Mouse (Mus musculus): ENCODE results near the gene Phospho1. TPM values are rescaled to one million over a fixed set of nuclear protein-coding genes. Genes with fewer than 3 reads are reported as not detected.

The Phospho1 gene
- total RNA-seq, 2 experiments from 2014 or later, result 287 to 314 TPM

DNA sequence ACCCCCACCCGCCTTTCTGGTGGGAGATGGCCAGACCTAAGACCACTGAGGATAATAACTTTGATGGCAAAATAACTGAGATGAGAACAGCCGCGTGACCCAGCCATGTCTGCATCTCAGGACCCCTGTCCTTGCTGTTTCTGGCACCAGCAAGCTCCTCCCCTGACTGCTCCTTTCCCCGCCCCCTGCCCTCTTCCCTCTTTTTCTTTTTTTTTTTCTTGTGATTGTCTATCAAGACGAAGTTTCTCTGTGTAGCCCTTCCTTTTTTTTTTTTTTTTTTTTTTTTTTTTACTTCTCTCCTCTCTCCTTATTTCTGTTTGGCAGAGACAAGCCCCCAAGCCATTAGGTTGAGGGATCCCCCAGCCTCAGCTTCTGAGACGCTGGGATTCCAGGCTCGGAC is 13.5 kb upstream of the Phospho1 start:
- DNase-seq, result no peak

DNA sequence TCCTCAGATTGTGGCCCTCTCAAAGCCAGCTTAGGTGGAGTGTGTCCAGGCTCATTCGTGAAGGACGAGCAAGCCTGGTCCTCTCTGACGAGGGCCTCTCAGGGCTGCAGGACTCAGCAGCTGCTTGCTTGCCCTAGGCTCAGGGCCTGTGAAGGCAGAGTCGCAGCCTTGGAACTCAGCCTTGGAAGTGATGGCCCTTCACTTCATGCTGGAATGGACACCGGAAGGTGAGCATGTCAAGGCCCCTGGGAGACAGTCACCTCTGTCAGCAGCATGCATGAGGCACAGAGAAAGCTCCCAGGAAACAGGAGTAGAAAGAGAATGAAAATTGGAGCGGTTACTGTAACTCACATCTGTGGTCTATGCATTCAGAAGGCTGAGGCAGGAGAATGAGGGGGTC is 12.6 kb upstream of the Phospho1 start:
- DNase-seq, result no peak
- intact Hi-C loops (cut with DNase I), result no loop called here

More for the DNA sequence above, 13.5 kb upstream of the Phospho1 start:
- intact Hi-C loops (cut with DNase I), result no loop called here

DNA sequence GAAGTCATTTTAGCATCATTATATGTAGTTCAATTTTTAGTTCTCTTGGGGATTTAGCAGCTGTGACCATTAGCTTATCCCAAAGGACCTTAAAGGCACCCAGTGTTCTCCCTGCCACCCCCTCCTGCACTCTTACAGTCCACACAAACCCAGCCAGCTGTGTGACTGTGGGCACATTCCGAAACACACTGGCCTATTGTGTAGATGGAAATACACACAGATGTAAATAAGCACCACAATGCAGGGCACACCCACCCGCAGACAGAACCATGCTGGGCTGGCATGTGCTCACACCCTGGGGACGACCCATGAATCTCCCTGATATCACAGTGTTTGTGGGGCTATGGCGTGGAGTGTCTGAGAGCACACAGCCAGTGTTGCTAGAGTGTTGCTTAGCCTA is 12.1 kb upstream of the Phospho1 start:
- intact Hi-C loops (cut with DNase I), result no loop called here
- DNase-seq, result no peak

DNA sequence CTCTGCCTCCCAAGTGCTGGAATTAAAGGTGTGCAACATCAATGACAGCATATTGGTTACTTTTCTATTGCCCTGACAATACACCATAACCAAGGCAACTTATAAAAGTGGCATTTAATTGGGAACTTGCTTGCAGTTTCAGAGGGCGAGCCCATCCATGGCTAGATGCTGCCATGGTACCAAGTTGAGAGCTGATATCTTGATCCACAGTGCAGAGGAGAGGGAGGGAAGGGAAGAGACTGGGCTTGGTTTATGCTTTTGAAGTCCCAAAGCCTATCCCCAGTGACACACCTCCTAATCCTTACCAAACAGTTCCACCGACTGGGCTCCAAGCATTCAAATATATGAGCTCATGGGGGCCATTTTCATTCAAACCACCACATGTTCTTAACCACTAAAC is 10.2 kb upstream of the Phospho1 start:
- intact Hi-C loops (cut with DNase I), result no loop called here
- no peak for DNase-seq

DNA sequence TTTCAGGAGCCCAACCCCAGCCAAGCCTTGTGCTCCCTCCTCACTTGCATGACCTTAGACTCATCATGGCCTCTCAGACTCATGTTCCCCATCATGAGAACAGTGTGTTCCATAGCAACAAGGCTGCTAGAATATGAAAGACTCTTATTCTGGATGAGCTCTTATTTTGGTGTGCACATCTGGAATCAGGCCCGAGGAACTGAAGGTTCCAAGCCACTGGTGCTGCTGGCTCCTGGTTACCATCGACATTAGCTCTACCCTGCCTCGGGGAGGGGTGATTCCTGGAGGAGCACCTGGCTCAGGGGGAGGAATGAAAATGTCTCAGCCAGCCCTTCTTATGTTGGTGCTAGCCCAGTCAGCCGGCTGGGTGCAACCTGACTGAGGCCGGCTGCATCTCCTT is 9.4 kb upstream of the Phospho1 start:
- no peak for DNase-seq
- intact Hi-C loops (cut with DNase I), result no loop called here

DNA sequence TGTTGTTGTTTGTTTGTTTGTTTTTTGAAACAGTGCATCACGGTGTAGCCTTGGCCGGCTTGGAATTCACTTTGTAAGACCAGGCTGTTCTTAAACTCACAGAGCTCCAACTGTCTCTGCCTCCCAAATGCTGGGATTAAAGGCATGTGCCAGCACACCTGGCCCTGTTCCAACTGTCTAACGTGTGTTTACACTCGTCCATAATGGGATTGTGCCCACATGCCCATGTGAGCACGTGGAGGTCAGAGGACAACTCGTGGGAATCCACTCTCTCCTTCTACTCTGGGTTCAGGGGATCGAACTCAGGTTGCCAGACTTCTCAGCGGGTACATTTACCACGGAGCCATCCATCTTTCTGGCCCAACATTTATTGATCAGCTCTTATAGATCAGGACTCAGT is 8.9 kb upstream of the Phospho1 start:
- intact Hi-C loops (cut with DNase I), result no loop called here
- no peak for DNase-seq

DNA sequence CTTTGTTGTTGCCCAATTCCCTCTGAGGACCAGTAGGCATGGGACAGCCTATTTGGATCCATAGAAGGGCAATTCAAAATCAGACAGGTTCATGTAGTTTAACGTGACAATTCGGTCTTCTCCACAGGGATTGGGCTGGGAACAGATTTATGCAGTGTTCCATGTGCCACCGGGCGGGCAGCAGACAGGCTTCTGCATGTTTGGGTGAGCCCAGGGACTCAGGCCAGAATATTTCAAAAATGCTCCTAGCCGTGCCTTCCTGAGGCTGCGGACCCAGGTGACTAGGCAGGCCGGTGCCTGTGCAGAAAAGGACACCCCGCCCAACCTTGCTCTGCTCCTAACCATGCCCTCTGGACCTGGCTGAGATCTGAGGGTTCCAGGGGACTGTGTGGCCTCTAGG is 5.2 kb upstream of the Phospho1 start:
- DNase-seq, result no peak
- intact Hi-C loops (cut with DNase I), result no loop called here

DNA sequence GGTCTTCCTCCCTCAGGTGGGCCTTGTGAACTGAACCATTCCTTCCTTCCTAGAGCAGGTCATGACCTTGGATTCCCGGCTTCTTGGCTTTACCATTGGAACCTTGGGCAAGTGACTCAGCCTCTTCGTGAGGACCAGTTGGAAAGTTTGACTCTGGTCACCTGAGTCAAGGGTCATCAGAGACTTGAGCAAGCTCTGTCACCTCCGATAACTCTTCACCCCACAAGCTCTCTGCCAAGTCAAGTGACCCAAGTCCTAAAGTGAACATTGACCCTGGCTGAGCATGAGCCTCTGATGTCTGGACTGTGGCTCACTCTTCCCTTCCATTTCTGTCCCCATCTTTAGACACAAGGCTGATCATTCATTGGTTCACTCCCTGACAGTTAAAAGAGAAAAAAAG is 2.8 kb upstream of the Phospho1 start:
- intact Hi-C loops (cut with DNase I), result no loop called here

DNA sequence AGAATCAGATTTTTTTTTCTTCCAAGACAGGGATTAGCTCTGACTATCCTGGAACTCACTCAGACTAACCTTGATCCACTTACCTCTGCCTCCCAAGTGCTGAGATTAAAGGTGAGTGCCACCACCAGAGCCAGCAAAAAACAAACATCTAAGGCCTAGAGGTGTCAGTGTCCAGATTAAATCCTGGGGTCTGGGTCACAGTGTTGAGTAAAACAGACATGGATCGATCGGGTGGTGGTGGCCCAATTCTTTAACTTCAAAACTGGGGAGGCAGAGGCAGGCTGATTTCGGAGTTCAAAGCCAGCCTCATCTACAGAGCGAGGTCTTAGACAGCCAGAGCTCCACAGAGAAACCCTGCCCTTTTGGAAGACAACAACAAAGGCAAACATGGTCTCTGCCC is 1.9 kb upstream of the Phospho1 start:
- DNase-seq, result no peak
- intact Hi-C loops (cut with DNase I), result no loop called here

More for the DNA sequence above, 2.8 kb upstream of the Phospho1 start:
- no peak for DNase-seq

DNA sequence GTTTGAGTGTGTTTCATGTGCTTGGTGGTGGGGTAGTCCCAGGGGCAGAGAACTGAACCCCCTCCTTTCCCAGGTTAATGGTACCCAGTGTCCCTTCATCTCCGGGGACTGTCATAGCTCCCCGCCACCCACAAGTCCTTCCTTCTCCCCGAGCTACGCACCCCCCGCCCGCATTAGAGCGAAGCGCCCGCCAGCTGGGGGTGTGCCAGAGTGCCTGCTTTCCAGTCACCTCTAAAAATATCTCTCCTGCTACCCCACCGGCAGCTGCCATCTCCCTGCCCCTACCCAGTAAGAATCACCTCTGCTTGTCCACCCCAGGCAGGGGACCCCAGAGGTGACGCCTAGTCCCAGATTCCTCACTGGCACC is 561 bp downstream of the Phospho1 start:
- intact Hi-C loops (cut with DNase I), result loop anchor here (5.0 kb wide), 1 partner anchor 53 kb away; no protein-coding TSS in a partner anchor
- DNase-seq, result peak; percentile 71 to 79

DNA sequence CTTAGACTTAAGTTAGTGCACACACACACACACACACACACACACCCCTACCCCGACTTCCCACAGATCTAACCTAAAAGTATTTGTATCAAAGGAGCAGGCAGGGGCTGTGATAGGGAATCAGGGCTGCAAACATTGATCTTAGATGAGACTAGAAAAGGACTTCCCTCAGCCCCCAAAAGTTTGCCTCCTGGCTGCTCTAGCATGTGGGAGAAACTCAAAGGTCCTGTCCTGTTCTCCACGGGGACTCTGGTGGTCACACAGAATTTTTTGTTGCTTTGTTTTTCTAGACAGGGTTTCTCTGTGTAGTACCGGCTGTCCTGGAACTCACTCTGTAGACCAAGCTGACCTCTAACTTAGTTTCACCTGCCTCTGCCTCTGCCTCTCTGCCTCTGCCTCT is 1.3 kb downstream of the Phospho1 start:
- intact Hi-C loops (cut with DNase I), result loop anchor here (5.0 kb wide), 1 partner anchor 53 kb away; no protein-coding TSS in a partner anchor
- no peak for DNase-seq

DNA sequence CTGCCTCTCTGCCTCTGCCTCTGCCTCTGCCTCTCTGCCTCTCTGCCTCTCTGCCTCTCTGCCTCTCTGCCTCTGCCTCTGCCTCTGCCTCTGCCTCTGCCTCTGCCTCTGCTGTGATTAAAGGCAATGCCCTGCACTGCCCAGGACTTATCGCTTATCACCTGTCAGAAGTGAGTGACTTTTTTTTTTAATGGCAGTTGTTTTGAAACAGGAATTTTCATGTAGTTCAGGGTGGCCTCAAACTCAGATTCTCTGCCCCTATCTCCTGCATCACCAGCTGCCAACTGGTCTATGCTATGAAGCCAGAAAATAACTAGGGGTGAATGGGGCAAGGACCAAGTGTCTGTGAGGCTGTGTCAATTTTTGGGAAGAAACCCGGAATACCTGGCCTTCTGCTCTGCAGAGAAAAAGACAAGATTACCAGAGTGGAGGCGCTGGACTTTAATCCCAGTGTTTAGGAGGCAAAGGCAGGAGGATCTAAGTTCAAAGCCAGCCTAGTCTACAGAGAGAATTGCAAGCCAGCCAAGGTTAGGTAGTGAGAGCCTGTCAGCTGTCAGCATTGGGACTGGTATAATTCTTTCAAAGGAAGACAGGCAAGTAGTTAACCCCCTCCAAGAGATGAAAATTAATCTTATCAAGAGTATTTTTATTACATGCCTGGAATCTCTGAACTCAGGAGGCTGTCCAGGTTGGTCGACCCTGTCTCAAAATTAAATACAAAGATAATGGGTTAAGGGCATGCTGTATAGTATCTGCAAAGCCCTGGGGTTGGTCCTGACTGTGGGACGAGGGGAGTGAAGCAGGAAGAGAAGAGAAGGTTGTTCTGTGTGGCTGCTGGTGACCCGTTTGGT is 2.2 kb downstream of the Phospho1 start:
- intact Hi-C loops (cut with DNase I), result loop anchor here (5.0 kb wide), 1 partner anchor 54 kb away; no protein-coding TSS in a partner anchor
- no peak for DNase-seq

DNA sequence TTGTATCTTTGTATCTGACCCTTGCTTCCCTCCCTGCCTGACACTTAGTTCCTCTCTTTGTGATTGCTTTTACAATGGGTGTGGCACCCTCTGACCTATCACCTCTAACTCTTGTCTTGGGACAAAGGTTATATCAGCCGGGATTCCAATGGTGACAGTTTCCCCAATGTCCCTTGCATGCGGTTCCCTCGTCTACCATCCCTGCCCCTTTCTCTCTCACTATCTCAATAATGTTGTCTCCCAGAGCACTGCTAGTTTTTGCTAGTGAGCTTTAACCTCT is 2.8 kb downstream of the Phospho1 start:
- no peak for DNase-seq
- intact Hi-C loops (cut with DNase I), result loop anchor here (5.0 kb wide), 1 partner anchor 55 kb away; no protein-coding TSS in a partner anchor

DNA sequence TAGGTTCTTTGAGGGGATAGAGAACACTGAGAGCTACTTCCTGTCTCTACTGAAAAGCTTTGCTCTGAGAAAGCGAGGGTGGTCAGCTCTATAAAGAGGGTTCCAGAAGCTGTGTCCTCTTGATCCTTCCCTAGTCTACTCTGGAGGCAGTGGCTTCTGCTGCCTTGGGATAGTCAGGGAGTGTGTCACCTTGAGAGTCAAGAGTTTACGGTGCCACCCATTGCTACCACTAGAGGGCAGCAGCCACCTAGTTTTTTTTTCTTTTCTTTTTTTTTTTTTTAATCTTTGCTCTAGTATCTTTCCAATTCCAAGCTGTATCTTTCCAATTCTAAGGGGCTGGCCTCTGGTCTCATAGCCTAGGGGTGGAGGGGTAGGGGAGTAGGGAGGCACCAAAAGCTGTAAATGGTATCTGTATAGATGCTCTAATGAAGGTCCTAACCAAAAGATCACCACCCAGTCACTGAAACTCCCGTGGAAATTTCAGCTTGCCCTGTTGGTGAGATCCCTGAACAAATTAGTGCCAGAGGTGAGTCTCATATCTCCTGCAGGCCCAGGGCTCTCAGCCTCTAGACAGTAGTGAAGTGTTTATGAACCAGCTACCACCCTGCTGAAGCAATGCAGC is 3.3 kb downstream of the Phospho1 start:
- intact Hi-C loops (cut with DNase I), result loop anchor here (2.0 to 5.0 kb wide), 2 partner anchors 25 to 55 kb away; no protein-coding TSS in a partner anchor
- peak; percentile 54 to 62 for DNase-seq

DNA sequence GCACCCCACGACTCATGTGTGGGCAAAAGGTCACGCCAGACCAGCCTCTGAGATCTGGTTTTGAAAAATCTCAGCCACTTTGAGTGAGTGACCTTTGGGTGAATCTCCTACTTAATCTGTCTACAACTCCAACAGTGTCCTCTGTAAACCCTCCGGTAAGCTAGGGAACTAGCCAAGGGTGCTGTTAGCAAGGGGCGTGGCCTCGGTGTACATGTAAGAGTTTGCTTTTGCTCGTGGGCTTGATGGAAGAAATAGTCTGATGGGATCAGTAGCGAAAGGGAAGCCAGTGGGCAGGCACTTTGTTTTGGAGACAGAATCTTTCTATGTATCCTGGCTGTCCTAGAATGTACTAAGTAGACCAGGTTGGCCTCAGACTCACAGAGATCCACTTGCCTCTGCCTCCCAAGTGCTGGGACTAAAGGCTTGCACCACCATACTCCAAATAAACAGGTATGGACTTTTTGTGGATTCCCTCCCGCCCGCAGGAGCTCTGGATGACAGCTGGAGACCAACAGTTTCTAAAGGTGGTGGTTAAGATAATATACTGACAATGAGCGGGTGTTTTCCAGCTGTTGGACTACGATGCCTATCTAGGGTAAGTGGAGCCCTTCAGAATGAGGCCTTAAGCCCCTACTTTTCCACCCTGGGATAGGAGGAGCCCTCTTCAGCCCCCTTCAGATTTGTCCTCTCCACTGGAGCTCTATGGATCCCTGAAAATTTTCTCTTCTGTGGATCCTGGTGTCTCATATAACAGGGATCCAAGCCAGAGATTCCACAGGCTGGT is 4.1 kb downstream of the Phospho1 start:
- intact Hi-C loops (cut with DNase I), result loop anchor here (2.0 to 5.0 kb wide), 2 partner anchors 24 to 56 kb away; no protein-coding TSS in a partner anchor

DNA sequence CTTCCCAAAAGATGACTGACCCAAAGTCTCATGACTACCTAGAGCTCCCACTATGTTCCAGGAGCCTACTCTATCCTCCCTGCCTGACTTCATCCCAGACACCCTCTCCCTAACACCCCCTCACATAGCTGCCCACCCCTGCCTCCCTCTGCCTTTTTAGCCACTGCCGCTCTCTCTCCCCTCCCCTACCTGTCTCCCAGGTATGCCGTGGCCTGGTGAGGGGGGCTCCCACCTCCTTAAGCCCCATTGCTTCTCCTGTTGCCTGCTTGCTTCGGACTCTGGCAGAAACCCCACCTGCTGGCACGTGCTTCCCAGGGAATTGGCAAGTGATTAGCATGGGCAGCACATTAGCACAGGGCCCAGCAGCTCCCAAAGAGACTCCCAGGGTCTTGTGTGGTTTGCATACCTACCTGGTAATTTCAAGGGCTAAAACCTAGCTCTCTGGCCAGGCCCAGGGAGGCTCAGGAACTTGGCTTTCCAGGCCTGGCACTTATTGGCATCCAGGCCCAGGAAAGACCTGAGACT is 5.3 kb downstream of the Phospho1 start:
- intact Hi-C loops (cut with DNase I), result loop anchor here (2.0 to 5.0 kb wide), 2 partner anchors 23 to 57 kb away; no protein-coding TSS in a partner anchor
- DNase-seq, result no peak

More for the DNA sequence above, 4.1 kb downstream of the Phospho1 start:
- peak in 1 of 2 experiments; percentile 2 for DNase-seq

DNA sequence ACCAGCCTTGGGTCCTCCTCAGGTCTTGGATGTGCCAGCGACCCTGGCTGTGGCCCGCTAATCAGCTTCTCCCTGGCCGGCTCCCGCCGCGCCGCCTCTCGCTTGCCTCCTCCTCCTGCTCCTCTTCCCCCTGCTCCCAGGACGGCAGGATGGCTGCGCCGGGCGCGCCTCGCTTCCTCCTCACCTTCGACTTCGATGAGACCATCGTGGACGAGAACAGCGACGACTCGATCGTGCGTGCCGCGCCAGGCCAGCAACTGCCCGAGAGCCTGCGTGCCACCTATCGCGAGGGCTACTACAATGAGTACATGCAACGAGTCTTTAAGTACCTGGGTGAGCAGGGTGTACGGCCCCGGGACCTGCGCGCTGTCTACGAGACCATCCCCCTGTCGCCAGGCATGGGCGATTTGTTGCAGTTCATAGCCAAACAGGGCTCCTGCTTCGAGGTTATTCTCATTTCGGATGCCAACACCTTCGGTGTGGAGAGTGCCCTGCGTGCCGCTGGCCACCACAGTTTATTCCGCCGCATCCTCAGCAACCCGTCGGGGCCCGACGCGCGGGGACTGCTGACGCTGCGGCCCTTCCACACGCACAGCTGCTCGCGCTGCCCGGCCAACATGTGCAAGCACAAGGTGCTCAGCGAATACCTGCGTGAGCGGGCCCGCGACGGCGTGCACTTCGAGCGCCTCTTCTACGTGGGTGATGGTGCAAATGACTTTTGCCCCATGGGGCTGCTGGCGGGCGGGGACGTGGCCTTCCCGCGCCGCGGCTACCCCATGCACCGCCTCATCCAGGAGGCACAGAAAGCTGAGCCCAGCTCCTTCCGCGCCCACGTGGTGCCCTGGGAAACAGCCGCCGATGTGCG is 6.3 kb downstream of the Phospho1 start:
- intact Hi-C loops (cut with DNase I), result no loop called here
- DNase-seq, result peak in 1 of 2 experiments; percentile 25

DNA sequence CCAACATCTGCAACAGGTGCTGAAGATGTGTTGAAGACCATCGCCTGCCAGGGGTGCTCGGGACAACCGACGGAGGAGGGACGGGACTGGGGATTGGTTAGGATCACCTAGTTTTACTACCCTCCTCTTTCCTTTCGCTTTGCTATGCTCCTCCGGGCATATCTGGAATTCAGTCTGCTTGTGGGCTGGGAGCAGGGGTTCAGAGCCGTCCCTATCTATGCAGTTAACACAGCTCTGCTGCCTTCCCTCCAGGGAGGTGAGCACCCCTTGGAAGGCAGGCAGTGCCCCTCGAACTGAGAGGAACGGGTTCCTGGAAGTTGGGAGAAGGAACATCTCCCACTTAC is 6.9 kb downstream of the Phospho1 start:
- DNase-seq, result no peak
- intact Hi-C loops (cut with DNase I), result no loop called here

DNA sequence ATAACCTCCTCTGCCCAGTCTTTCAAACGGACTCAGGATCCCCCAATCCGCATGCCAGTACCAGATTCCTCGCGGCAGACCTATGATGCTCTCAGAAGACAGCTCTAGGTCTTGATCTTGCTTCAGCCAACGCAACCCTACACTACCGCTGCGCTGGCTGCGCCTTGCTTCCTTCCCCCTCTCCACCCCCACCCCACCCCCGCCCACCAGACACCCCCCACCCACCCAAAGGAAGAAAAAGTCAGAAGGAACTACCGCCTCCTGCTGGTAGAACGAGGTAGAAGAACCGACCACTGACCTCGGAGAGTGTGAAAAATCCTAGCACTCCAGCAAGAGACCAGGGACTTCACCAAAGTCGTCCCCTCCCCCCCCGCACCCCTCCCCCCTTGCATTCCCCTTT is 7.3 kb downstream of the Phospho1 start:
- DNase-seq, result no peak
- intact Hi-C loops (cut with DNase I), result no loop called here
